Mouse (Mus musculus) urinary bladder, postnatal 36 days (tissue): ENCODE measurements around the gene Rbm14.

Experiments
- DNase-seq, 2 experiments: peaks; one replicate each; pipeline ENCODE4 v3.0.0; 2022; ENCODE audit warnings: low spot score in 2 of 2, mixed read lengths in 1 of 2

Gene Rbm14

GRCm38 (mm10) chr19:4811063-4811908, at the start of gene Rbm14, which contains the start of gene Gm21992:
Rbm14 (minus strand) TSS chr19:4811634.
Gm21992 (minus strand) TSS chr19:4811612.
- peak; percentile 92 to 99 for DNase-seq

- DNase-seq: no peak
Observed at GRCm38 (mm10) chr19:4859081-4859480, 47.6 kb upstream of the Rbm14 start.

- no peak for DNase-seq
Observed at GRCm38 (mm10) chr19:4855951-4856350, 44.5 kb upstream of the Rbm14 start.

GRCm38 (mm10) chr19:4855470-4855820, 44.0 kb upstream of the Rbm14 start:
- no peak for DNase-seq

- peak; percentile 75 to 90 for DNase-seq
Observed at GRCm38 (mm10) chr19:4854552-4855469, 43.4 kb upstream of the Rbm14 start, which contains the start of gene Ctsf. Ctsf (plus strand) TSS chr19:4855130.

- DNase-seq: no peak
Observed at GRCm38 (mm10) chr19:4850281-4850680, 38.8 kb upstream of the Rbm14 start.

- DNase-seq: no peak
Observed at GRCm38 (mm10) chr19:4849800-4850199, 38.4 kb upstream of the Rbm14 start.

- DNase-seq: peak in 1 of 2 experiments; percentile 7
Observed at GRCm38 (mm10) chr19:4847490-4847889, 36.1 kb upstream of the Rbm14 start.

GRCm38 (mm10) chr19:4845846-4846245, 34.4 kb upstream of the Rbm14 start:
- no peak for DNase-seq

GRCm38 (mm10) chr19:4842611-4843010, 31.2 kb upstream of the Rbm14 start:
- DNase-seq: no peak

GRCm38 (mm10) chr19:4840848-4841247, 29.4 kb upstream of the Rbm14 start:
- DNase-seq: no peak

- DNase-seq: peak; percentile 96 to 97
Observed at GRCm38 (mm10) chr19:4839149-4839548, 27.7 kb upstream of the Rbm14 start, which contains the start of the genes Ccs and Ccdc87. Ccs (minus strand) TSS chr19:4839332. Ccdc87 (plus strand) TSS chr19:4839366.

- no peak for DNase-seq
Observed at GRCm38 (mm10) chr19:4838526-4839140, 27.2 kb upstream of the Rbm14 start.

GRCm38 (mm10) chr19:4837049-4837448, 25.6 kb upstream of the Rbm14 start:
- DNase-seq: no peak

- no peak for DNase-seq
Observed at GRCm38 (mm10) chr19:4836096-4836495, 24.7 kb upstream of the Rbm14 start.

- DNase-seq: no peak
Observed at GRCm38 (mm10) chr19:4833977-4834376, 22.5 kb upstream of the Rbm14 start.

- peak in 1 of 2 experiments; percentile 76 for DNase-seq
Observed at GRCm38 (mm10) chr19:4829156-4829555, 17.7 kb upstream of the Rbm14 start.

GRCm38 (mm10) chr19:4828444-4829114, 17.1 kb upstream of the Rbm14 start:
- DNase-seq: peak in 1 of 2 experiments; percentile 23

- peak; percentile 29 to 81 for DNase-seq
Observed at GRCm38 (mm10) chr19:4820678-4821303, 9.4 kb upstream of the Rbm14 start.

- DNase-seq: no peak
Observed at GRCm38 (mm10) chr19:4817182-4817835, 5.9 kb upstream of the Rbm14 start.
